Mouse (Mus musculus): ENCODE results near the gene Psmd5.
A peak's percentile ranks its signal among the peaks of the same experiment; 100 is the strongest.

Gene Psmd5

DNA sequence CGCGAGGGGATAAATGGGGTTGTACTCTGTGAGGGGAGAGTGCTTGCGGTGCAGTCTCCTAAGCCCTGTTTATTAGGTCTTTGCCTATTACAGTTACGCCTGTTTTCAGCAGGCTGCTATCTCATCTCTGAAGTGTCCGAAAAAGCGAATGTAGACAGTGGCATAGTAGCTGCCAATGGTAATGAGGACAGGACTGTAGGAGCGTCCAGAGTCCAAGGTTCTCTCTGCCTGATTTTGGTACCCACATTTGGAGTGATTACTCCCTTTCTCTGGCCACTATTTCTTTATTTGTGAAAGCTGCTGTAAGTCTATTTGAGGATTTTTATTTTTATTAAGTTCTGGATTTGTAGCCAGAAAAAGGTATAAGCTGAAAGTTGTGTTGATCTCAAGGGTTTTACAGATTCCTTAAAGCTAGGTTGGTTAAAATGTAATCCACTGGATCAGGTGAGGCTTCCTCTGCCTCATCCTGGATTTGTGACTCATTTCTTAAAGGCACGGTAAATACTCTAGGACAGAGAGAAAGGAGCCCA is at the start of gene Psmd5:
TSS of gene Psmd5 (minus strand) at position 153 of the 530 bp plus-strand sequence.
- no peak for DNase-seq

DNA sequence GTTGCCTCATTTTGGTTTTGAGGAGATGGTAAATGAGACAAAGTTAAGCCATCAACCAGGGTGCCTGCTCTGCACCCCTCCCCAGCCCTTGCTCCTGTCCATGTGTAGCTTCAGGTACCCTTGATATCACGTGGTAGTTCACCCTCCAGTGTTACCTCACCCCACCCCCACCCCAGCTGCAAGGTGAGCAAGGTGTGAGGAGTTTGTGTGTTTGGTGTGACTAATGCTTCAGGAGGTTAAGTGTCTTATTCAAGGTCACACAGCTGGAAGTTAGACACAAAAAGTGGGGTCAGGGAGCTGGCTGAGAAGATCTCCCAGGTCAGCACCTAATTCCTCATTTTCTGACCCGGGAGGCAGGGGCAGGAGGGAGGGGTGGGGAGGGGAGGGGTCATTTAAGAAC is 48.0 kb upstream of the Psmd5 start:
- DNase-seq, result no peak

DNA sequence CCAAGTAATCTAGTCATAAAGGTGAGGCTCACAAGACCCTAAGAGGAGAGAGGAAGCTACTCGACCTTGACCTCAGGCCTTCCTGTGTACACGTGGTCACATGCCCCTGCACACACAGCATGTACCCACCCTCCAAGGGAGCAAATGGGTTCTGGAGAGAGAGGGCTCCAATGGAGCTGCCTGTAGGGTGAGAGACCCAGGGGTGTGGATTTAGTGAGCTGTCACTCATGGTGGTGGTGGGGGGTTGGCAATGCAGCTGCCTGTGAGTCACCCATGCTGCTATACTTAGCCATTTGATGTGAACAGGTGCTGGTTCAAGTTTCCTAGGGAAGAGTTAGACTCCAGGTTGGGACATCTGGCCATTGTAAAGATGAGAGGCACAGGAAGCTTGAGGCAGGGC is 45.4 kb upstream of the Psmd5 start:
- DNase-seq, result no peak

DNA sequence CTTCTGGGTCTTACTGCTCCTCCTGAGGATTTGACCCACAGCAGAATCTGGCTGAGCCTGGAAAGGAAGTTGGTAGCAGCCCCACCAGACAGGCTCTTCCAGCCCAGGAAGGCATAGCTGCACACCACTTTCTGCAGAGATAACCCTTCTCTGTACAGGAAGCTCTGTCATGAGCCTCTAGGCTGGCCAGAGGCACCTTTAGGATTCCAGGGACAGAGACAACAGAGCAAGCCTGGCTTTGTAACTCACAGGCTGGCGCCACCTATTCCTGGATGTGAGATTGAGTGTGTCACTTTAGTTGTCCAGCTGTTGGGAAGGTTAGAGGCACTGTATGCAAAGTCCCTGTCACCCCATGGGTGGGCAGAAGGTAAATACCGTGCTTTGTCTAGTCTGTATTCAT is 40.3 kb upstream of the Psmd5 start:
- DNase-seq, result no peak

DNA sequence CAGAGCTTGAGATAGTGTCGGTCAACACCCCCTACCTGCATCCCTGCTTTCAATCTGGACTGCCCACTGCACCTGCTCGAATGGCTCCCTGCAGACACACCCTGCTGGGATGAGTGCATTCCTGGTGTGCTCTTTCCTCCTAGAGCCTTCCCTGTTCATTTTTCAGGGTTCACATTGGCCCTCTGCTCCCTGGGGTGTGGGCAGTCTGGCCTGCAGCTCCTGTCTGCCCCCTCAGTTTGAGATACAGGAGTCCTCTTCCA is 40.0 kb upstream of the Psmd5 start:
- DNase-seq, result no peak

DNA sequence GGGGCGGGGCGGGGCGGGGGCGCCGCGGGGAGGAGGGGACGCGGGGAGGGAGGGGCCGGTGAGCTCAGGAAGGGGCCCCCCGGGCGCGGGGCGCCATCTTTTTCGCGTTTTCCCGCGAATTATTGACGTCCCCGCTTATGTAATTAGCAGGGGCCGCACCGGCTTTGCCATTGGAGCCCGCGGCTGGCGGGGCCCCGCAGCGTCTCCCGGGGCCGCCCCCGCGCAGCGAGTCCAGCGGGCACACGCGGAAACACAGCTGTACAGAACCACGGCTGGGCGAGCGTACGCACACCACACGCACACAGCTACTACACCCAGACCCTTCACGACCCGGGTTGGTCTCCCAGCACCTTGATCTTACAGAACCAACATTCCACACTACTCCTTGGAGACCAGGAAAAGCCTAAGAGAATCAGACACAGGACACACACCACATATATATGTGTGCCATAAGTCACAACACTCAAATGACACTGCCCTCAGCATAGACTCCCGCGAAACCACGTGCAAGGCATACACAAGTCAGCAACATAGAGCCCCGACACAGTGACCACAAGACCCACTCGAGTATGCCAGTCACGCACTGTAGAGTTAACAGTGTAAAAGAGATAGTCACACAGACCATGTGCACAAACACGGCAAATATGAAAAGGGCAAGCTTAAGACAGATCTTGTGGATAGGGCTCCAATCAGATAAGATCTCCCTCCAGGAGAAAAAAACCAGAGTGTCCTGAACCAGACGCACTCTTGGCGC is 39.5 kb upstream of the Psmd5 start:
- peak; percentile 45 for DNase-seq

DNA sequence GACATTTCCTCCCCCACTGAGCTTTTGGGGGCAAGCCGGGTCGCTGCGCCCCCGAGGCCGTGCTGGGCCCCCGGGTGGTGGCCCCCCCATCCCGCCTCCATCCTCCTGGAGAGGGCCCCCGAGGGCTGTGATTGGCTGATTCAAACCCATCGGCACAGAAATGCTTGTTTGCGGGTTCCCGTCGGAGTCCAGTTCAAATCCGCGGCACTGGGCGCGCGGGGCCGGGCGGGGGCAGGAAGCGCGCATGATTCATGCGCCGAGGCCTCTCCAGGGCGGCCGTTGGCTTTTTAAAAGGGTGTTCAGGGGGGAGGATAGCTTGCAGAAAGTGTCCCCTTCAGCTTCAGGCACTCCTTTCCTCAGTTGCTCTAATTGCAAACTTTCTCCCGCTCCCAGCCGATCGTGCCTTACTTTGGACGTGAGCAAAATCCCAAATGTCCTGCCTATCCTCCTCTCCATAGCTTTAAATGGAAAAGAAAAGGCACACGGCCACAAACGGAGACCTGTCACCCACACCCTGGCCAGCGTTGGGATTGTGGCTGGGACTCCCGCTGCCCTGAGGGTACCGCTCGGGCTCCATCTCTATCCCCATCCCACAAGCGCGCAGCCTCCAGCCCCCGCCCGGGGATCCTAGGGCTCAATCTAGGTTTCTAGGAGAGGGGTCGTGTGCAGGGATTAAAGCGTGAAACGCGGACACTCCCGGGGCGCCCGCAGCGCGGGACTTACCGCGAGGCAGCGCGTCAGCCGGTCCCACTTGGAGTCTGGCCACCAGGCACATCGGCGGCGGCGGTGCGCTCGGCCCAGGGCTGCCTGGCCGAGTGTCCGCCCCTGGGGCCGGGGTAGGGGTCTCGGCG is 38.7 kb upstream of the Psmd5 start, which contains the start of gene Phf19:
TSS of gene Phf19 (minus strand) at position 809 of the 851 bp plus-strand sequence.
- peak; percentile 35 for DNase-seq

DNA sequence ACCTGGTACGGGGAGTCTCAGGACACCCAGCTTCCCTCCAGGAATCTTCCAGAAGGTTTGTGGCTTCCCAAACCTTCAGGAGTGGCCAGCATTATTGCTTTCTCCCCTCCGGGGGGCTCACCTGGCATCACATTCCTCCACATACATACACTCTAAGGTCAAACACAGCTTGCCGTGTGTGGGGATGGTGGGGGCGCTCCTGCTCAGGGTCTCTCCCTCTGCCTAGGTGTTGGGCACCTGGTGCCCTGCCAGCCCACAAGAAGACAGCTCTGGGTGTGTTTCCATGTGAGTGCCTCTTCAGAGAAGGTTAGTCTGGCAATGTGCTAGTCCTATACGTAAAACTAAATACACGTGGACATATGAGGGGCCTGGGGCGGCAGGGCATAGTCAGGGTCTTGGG is 37.8 kb upstream of the Psmd5 start:
- DNase-seq, result no peak

DNA sequence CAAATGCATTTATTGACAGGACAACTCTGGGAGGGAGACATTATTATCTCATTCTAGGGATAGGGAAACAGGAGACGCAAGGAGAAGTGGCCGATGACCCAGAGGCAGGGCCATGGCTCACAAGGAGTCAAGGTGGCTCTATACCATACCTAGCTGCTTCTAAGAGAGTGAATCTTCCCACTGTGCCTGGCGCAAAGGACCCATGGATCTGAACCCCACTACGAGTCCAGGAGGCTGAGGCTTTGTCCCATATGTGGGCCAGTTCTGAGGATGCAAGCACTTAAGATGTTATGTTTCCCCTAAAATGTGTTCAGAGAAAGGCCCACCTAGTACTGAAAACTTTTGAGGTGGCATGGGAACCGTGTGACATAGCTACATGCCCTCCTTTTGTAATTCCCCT is 37.1 kb upstream of the Psmd5 start:
- no peak for DNase-seq

DNA sequence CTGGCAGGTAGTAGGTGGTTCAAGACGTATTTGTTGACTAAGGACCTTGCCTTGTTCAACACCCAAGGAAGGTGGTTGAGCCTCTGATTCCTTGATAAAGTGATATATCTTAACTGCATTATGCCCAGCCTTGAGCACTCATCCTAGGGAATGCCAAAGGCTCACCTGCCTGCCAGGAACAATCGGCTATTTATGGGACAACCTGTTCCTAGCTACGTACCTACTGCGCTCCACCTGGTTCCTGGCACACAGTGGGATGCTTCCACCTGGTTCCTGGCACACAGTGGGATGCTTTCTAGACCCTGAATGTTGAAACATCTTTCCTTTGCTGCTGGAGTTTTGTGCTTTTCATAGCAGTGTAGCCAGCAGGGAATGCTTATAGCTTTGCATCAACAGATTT is 35.0 kb upstream of the Psmd5 start:
- DNase-seq, result no peak

DNA sequence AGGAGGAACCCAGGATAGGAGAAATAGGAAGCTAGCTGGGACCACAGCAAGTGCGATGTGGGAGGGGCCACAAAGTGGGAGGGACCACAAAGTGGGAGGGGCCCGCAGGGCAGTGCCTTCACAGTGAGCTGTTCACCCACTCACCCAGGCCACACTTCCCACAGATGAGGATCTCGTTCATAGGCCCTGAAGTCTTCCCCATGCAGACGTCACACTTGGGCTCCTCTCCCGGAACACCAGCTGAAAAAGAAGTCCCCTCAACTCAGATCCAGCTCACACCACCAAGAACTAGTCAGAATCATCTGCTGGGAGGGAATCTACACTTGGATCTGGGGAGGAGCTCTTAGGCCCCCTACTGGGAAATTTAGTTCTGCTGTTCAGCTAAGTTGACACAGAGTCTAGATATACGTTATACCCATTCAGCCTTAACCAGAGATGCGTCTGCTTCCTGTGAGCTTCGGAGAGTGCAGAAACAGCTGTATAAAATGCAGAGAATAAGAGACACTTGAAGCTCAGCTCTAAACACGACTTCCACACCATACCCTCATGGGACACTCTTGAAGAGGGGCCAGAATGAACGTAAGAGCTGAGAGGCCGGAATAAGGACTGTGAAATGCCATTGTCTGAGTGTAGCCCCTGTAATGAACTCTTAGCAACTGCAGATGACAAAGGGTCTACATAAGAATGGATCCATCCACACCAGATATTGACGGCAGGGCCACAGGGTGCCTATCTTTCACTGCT is 32.3 kb upstream of the Psmd5 start:
- peak; percentile 63 for DNase-seq

DNA sequence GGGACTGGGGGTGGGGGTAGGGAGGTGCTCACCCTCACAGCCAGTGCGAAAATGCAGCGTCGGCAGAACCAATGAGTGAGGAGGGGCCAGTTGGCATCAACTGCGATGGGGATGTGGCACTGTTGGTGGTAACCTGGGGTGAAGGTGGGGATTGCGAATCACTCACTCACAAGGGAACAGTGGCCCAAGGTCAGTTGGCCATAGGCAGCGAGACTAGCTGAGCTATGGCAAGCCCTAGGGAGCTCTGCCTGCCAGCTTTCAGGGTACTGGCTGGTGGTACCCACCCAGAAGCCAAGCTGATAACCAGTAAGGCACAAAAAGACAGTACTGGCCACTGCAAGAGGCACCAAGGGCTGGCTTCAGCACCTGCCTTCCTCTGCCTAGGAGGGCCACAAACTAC is 31.7 kb upstream of the Psmd5 start:
- DNase-seq, result no peak

DNA sequence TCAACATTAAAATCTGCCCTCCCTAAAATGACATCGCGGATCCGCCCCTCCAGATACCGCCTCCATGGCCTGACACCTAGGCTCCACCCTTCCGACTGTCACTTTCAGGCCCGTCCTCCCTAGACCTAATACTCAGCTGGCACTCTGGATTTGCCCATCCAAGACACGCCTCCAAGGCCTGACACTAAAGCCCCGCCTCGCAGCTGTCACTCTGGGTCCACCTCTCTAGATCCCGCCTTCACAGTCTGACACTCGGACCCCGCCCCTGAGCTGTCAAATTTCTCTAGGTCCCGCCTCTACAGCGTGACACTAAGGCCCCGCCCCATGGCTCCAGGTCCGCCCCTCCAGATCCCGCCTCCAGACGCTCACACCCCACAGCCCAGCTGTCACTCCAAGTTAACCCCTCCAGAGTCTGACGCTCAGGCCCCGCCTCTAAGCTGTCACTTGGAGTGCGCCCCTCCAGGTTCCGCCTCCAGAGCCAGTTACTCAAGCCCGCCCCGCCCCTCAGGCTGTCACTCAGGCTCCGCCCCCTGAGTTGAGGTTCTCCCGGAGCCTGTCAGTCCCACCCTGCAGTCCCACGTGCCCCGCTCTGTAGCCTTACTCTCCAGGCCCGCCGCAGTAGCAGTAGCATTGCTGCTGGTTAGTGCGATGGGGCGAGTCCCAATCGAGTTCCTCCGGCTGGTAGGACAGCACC is 30.2 kb upstream of the Psmd5 start:
- DNase-seq, result peak; percentile 99

DNA sequence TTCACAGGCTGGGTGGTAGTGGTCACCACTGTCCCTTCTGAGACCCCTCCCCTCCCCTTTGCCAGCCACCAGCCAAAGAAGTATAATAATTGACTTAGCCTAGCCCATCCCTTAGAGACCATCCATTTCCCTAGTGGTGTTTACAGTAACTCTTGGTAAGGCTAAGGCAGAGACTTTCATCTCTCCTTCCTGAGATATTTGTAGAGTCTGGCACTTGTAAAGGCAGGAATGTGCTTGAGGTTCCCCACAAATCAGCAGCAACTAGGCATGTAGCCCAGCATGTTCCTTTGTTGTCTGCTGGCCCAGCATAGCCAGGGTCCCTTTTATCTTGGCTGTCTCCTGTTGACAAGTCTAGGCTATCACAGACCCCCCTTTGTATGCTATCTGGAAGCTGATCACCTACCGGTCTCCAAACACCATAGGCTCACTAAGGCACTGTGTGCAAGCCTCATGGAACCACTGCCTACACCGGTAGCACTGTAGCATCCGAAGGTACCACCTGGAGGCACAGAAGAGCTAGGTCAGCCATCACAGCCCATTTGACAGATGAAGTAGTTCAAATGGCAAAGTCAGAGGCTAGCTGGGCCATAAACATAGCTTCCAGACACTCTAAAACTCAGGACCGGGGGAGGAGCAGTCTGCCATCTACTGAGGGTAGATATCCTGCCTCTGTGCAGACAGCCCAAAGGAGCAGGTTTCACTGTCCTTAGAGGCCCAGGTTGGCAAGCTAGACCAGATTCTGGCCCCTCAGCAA is 29.1 kb upstream of the Psmd5 start:
- no peak for DNase-seq

DNA sequence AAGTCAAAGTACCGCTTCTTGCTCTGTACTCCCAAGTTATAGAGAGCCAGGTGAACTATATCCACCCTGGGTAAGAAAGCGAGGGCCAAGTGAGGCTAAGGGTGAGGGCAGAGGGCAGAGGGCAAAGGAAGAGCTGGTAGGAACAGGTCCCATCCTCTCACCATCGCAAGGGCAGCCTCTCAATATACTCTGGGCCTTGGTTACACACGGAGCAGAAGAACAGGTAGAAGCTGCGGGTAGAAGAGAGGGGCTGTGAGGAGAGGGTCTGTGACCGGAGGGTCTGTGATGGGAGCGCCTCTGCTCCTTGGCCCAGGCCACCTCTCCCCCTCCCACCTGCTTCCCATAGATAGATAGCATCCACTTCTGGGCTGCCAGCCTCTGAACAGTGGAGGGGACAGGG is 28.4 kb upstream of the Psmd5 start:
- DNase-seq, result no peak

DNA sequence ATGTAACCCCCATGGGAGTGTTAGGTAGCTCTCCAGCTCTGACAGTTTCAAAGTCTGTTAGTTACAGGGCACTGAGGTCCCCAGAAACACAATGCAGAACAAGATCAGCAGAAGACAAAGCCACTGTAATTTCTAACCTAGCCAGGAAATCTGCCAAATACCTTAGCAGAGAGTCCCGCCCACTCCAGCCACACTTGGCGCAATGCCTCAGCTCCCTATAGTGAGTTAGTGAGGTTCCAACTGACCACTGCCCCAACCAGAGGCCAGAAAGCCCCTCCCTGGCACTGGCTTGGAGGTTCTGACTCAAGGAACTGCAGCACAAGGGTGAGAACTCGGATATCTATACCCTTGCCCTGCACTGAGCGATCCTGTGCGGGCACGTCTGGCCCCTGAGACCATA is 28.0 kb upstream of the Psmd5 start:
- peak; percentile 44 for DNase-seq

DNA sequence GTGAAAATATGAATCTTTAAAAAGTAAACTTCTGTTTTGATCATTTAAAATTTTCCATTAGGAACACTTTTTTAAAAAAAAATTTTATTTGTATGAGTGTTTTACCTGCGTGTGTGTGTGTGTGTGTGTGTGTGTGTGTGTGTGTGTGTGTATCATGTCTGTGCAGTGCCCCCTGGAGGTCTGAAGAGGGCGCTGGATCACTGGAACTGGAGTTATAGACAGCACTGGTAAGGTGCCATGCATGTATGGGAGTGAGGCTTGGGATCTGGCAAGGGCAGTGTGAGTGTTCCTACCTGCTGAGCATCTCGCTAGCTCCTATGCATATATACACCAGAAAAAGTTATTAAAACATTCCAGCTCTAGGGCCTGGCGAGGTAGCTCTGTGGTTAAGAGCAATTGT is 27.0 kb upstream of the Psmd5 start:
- DNase-seq, result no peak

DNA sequence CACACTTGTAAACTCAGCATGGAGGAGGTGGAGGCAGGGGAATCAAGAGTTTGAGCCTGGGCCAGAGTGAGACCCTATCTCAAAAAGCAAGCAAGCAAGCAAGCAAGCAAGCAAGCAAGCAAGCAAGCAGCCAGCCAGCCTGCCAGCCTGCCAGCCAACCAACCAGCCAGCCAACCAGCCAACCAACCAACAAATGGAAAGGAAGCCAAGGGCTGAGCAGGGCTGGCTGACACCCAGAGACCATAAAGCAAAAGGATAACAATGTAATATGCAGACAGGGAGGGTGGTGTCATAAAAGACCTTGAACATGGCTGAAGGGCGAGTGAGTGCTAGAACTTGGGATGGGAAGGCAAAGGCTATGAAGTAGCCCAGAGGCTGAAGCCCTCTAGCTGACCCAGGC is 25.6 kb upstream of the Psmd5 start:
- no peak for DNase-seq

DNA sequence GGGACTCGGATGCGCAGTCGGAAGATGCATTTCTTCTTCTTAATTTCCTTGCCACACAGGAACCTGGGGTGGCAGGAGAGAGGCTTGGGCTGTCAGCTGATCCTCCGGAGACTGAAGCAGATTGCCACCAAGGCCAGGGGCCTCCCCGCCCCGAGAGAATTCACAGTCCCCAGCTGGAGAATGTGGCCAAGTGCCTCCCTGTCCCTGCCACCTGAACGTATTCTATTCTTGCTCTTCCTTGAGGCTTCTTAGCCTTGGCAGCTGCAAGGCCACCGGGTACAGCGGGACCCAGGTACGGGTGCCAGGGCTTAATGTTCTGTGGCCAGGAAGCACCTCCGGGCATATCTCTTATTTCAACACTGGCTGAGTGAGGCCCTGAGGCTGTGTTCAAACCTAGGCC is 24.9 kb upstream of the Psmd5 start:
- no peak for DNase-seq

DNA sequence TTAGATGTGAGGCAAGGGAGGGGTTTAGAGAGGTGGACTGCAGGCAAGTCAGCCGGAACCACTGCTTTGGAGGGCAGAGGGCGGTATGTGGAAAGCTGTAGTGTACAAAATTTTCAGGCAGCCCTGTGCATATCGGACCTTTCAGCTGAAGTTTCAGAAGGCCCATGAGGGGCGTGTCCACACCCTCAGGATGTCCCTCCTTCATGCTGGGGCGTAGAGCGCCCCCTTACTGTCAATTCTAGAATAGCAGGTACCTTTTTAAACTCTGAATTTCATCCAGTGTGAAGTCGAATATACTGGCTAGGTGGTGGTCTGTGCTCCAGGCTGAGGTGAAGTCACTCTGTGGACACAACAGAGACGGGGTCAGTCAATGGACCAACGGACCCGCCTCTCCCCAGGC is 23.1 kb upstream of the Psmd5 start:
- peak; percentile 61 for DNase-seq

DNA sequence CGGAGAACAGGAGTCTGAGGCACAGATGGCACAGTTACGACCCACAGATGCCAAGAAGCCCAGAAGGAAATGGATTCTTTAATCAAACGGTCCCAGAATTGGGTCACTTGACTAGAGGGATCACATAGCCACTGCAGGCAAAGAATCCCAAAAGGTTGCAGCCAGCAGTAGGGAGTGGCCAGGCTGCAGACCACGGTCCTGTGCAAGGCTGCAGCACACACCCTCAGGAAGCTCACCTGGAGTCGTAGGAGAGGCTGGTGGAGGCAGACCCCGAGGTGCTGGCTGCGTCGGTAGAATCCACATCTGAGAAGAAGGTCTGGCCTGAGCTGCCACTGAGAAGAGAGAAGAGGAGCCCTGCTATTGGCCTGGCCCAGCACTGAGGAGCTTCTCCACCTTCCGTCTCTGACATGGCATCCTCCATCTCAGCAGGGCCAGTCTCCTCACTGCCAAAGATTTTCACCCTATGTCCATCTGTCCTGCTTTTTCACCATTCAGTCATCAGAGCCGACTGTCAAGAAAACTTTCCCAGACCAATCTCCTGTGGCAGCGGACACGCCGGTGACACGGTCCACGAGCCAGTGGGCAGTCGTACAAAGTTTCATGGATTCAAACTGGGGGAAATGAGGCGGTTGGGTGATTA is 22.2 kb upstream of the Psmd5 start:
- no peak for DNase-seq
